ENCODE assay signal across 13 mouse cellular contexts in the genomic region with DNA sequence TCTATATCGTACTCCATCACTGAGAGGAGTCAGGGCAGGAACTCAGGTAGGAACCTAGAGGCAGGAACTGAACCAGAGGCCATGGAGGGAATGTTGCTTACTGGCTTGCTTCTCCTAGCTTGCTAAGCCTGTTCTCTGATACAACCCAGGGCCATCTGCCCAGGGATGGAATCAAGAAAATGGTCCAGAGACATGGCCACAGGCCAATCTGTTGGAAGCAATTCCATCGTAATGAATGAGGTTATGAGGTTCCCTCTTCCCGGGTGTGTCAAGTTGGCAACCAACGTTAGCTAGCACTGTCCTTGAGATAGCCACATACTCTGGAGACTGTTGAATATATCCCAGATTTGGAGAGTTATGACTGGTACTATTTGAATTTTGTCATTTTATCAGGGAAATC. TPM values are rescaled to one million over a fixed set of nuclear protein-coding genes. Genes with fewer than 3 reads are reported as not detected.
DNase-seq lines count a peak whose midpoint lies in the region; TF ChIP-seq lines count a peak whose summit lies in the region.
"Had no signal": no experiment of that assay in that cellular context is flagged by ENCODE, and none has a peak within 500 bp of the region (broad histone marks: within the 10 kb centered on the region; RNA-seq: fewer than 3 reads in every experiment).

No protein-coding gene starts in this region.

- no peak overlapping the region for H3K4me3 ChIP-seq in gastrocnemius, adult 2 months
- H3K4me3 ChIP-seq: hindbrain, embryonic 15.5 days; limb, embryonic 10.5 days; lung, embryonic 15.5 days had no signal

- no peak for TF ChIP-seq CTCF in gastrocnemius, adult 2 months (IDR thresholded peaks at IDR 0.05)

- H3K27ac ChIP-seq in gastrocnemius, adult 2 months, result no peak overlapping the region
- H3K27ac ChIP-seq: hindbrain, embryonic 15.5 days; limb, embryonic 10.5 days; lung, embryonic 15.5 days; stomach, postnatal 0 days had no signal

- intact Hi-C loops in gastrocnemius, adult 2 months (cut with DNase I), result no loop called here

- peak; percentile 31 to 32 for DNase-seq in heart, adult 18-20 months
- DNase-seq in heart, postnatal 4 days, result no peak
- peak; percentile 33 for DNase-seq in thymus, postnatal 25 days
- DNase-seq in thymus, postnatal 0 days (ENCODE audit: low spot score), result no peak
- DNase-seq in gastrocnemius, adult 2 months, result peak; percentile 39
- DNase-seq in embryo, embryonic 10.5 days (ENCODE audit: low spot score), result no peak
- DNase-seq in layer of hippocampus, postnatal 10 days (ENCODE audit: low spot score in 2 of 2), result no peak
- DNase-seq: cerebellum, postnatal 25 days had no signal

RNA-seq across cellular contexts. Expression of a gene that starts 37.0 kb away (rescaled TPM):
- total RNA-seq in heart, adult 18-20 months (2021), result 1 to 10 TPM in 1 of 2 experiments, under 1 TPM in 1; 0.84 to 3.0 TPM
- 1 to 10 TPM; 4.2 to 4.9 TPM for total RNA-seq in heart, postnatal 4 days (2021)
- 8.5 and 12.1 TPM in 2 replicates for polyA plus RNA-seq in thymus, postnatal 0 days (2015; fragmentation: Nextera tagmentation; extraction: Ambion mirVana)
- total RNA-seq in gastrocnemius, adult 2 months (2021), result under 1 TPM; 0.46 to 0.59 TPM
- total RNA-seq in layer of hippocampus, postnatal 10 days (2021), result 1 to 10 TPM; 5.7 to 6.6 TPM
- total RNA-seq: G1E had no signal
- polyA plus RNA-seq: G1E had no signal

Comparison
In these comparisons a context has a peak if more than half of its experiments do, and no peak if none do; other contexts are left out.
1. DNase-seq: peak in heart, adult 18-20 months (2 of 2), thymus, postnatal 25 days (single experiment) and gastrocnemius, adult 2 months (single experiment); none in heart, postnatal 4 days (single experiment), thymus, postnatal 0 days (single experiment), embryo, embryonic 10.5 days (single experiment) and layer of hippocampus, postnatal 10 days (0 of 2).